Mouse (Mus musculus) liver, embryonic 14.5 days (tissue): ENCODE measurements around the gene Brpf1.

Experiments
- CTCF ChIP-seq: IDR thresholded peaks from 2 replicates; pipeline ENCODE4 v1.5.1; 2016; ENCODE audit warnings: antibody characterized with exemption, low read depth, control low read depth
- EP300 ChIP-seq: IDR thresholded peaks from 2 replicates; pipeline ENCODE4 v1.6.1; 2016; ENCODE audit warnings: antibody characterized with exemption, low read depth

DNA sequence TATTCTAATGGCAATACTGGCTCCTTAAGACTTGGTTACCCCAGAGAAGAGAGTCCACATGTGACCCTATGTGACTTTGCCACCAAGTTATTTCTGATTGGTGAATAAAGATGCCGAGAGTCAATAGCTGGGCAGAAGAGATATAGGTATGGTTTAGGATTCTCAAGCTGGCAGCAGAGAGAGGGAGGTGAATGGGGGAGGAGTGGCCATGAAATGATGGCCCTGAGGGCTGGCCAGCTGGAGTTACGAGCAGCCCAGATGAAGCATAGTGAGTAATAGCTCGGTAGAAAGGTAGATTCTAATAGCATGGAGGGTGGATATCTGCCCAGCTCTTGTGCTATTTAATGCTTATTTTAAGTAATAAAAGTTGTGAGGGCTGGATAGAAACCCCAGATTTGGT, 45.9 kb downstream of the Brpf1 start:
- TF ChIP-seq CTCF: no peak
- TF ChIP-seq EP300: no peak
